Mouse (Mus musculus) adrenal gland (tissue): ENCODE results near the gene Rab20.
"Not testable (repeated sequence)": the region's sequence is repeated elsewhere in the genome, so short reads cannot be mapped to it uniquely, and the experiment has no call there.

Experiments used
- intact Hi-C: fragments of 180-260 bp; cut with DNase I; formaldehyde crosslinking; loops from one replicate; pipeline ENCODE4 v1.15.1; 2025
- long read RNA-seq, 2 experiments: library from polyadenylated mRNA; unstranded; transcript quantifications; one replicate each; pipeline ENCODE4 v2.0.0; 2020; ENCODE audit warnings: borderline replicate concordance in 1 of 2; ENCODE audit not compliant: insufficient replicate concordance in 1 of 2

Rab20 gene
- long read RNA-seq, experiment 1, transcript Rab20-201 (2 exons, 1,392 nt) = major isoform, 21 of 21 reads
- long read RNA-seq, experiment 1, partial matches to known transcripts = 0 of 21 reads
- long read RNA-seq, experiment 1, other reads (novel, unspliced or antisense) = 0 of 21 reads
- long read RNA-seq, experiment 2, transcript Rab20-201 (2 exons, 1,392 nt) = major isoform, 20 of 23 reads
- long read RNA-seq, experiment 2, partial matches to known transcripts = 0 of 23 reads
- long read RNA-seq, experiment 2, other reads (novel, unspliced or antisense) = 3 of 23 reads

GRCm38 (mm10) chr8:11477811-11478761, at the start of gene Rab20:
Gene Rab20, minus strand, starts transcription at chr8:11478710.
- intact Hi-C loops = no loop called here

GRCm38 (mm10) chr8:11523331-11523730, 44.8 kb upstream of the Rab20 start:
- intact Hi-C loops = no loop called here

- intact Hi-C loops = no loop called here
These were observed 40.2 kb upstream of the Rab20 start for GRCm38 (mm10) chr8:11518676-11519075.

GRCm38 (mm10) chr8:11518056-11518396, 39.5 kb upstream of the Rab20 start:
- intact Hi-C loops = no loop called here

GRCm38 (mm10) chr8:11517366-11518055, 39.0 kb upstream of the Rab20 start:
- intact Hi-C loops = no loop called here

GRCm38 (mm10) chr8:11516292-11516691, 37.8 kb upstream of the Rab20 start:
- intact Hi-C loops = no loop called here

GRCm38 (mm10) chr8:11513247-11513646, 34.7 kb upstream of the Rab20 start:
- intact Hi-C loops = no loop called here

GRCm38 (mm10) chr8:11512711-11513110, 34.2 kb upstream of the Rab20 start:
- intact Hi-C loops = no loop called here

GRCm38 (mm10) chr8:11510971-11511370, 32.5 kb upstream of the Rab20 start:
- intact Hi-C loops = no loop called here

- intact Hi-C loops = no loop called here
These were observed 30.4 kb upstream of the Rab20 start for GRCm38 (mm10) chr8:11508880-11509279.

- intact Hi-C loops = loop anchor here (2.0 kb wide), 1 partner anchor 108 kb away; no protein-coding TSS in a partner anchor
These were observed 28.3 kb upstream of the Rab20 start for GRCm38 (mm10) chr8:11506802-11507201.

- intact Hi-C loops = loop anchor here (2.0 kb wide), 1 partner anchor 109 kb away; no protein-coding TSS in a partner anchor
These were observed 27.6 kb upstream of the Rab20 start for GRCm38 (mm10) chr8:11506074-11506473.

- intact Hi-C loops = no loop called here
These were observed 25.1 kb upstream of the Rab20 start for GRCm38 (mm10) chr8:11503476-11504232.

- intact Hi-C loops = no loop called here
These were observed 20.4 kb upstream of the Rab20 start for GRCm38 (mm10) chr8:11498786-11499485.

GRCm38 (mm10) chr8:11498281-11498680, 19.8 kb upstream of the Rab20 start:
- intact Hi-C loops = no loop called here

GRCm38 (mm10) chr8:11497017-11497990, 18.8 kb upstream of the Rab20 start, which contains the start of gene Naxd:
Gene Naxd, plus strand, starts transcription at chr8:11497506.
- intact Hi-C loops = no loop called here

GRCm38 (mm10) chr8:11492340-11492739, 13.8 kb upstream of the Rab20 start:
- intact Hi-C loops = not testable (repeated sequence)

GRCm38 (mm10) chr8:11487229-11487628, 8.7 kb upstream of the Rab20 start:
- intact Hi-C loops = no loop called here

GRCm38 (mm10) chr8:11486142-11486541, 7.6 kb upstream of the Rab20 start:
- intact Hi-C loops = no loop called here
